ENCODE assay signal across 15 mouse cellular contexts in genomic region chr2:93941670-93942069, GRCm38 (mm10). TPM values are rescaled to one million over a fixed set of nuclear protein-coding genes. Genes with fewer than 3 reads are reported as not detected.
A peak's percentile ranks its signal among the peaks of the same experiment; 100 is the strongest.
DNase-seq lines count a peak whose midpoint lies in the region; ATAC-seq lines count a peak whose summit lies in the region.
"Had no signal": no experiment of that assay in that cellular context is flagged by ENCODE, and none has a peak within 500 bp of the region (broad histone marks: within the 10 kb centered on the region; RNA-seq: fewer than 3 reads in every experiment).

No protein-coding gene starts in this region.

- no peaks in the 10 kb centered on the region for H3K36me3 ChIP-seq in stomach, embryonic 14.5 days (ENCODE audit: control insufficient read depth, insufficient read depth, low read length)
- H3K36me3 ChIP-seq: hindbrain, embryonic 15.5 days; stomach, embryonic 15.5 days had no signal

- H3K9me3 ChIP-seq in stomach, embryonic 14.5 days (ENCODE audit: control insufficient read depth, low read depth, low read length) = 0 out of 2 replicates have a peak, but pooled peaks cover 4% of the 10 kb centered on the region
- H3K9me3 ChIP-seq: hindbrain, embryonic 15.5 days; stomach, embryonic 15.5 days had no signal

- no peak overlapping the region for H3K4me2 ChIP-seq in stomach, embryonic 14.5 days (replicated peaks; ENCODE audit: low read depth, low read length)
- H3K4me2 ChIP-seq: hindbrain, embryonic 15.5 days; stomach, embryonic 15.5 days had no signal

- DNase-seq in layer of hippocampus, adult 9-11 months = peak; percentile 63
- no peak for DNase-seq in layer of hippocampus, postnatal 36 days
- DNase-seq in heart, adult 8-10 months (ENCODE audit: low spot score) = peak; percentile 44
- no peak for DNase-seq in yolk sac, embryonic 10.5 days (ENCODE audit: low spot score)
- DNase-seq in thymus, postnatal 25 days = no peak
- DNase-seq: adrenal gland, postnatal 14 days; cerebellum, adult 8-10 months had no signal

- peak; percentile 78 to 80 for ATAC-seq in hematopoietic stem cell, adult 5-6 weeks (replicated peaks in 1 of 2; ENCODE audit: insufficient read depth in 1 of 2, low FRiP score in 2 of 2, low TSS enrichment in 1 of 2, low read depth in 1 of 2, poor library complexity in 2 of 2, severe bottlenecking in 2 of 2)
- no peak for ATAC-seq in stomach, embryonic 14.5 days (ENCODE audit: insufficient number of reproducible peaks, insufficient read depth, low FRiP score, low read depth)

- H3K4me1 ChIP-seq in stomach, embryonic 14.5 days (ENCODE audit: control insufficient read depth, insufficient read depth, low read length) = peaks cover 7% of the 10 kb centered on the region; the same call in 1 of the 2 replicates
- H3K4me1 ChIP-seq: hindbrain, embryonic 15.5 days had no signal

- H3K4me3 ChIP-seq in stomach, embryonic 14.5 days (ENCODE audit: low read depth, low read length) = no peak overlapping the region
- H3K4me3 ChIP-seq: hindbrain, embryonic 15.5 days; stomach, embryonic 15.5 days had no signal

- peak overlapping the region; percentile 15; the same call in 1 of the 2 replicates for H3K27ac ChIP-seq in stomach, embryonic 14.5 days (ENCODE audit: low read length)
- H3K27ac ChIP-seq: hindbrain, embryonic 15.5 days; liver, embryonic 14.5 days; stomach, embryonic 15.5 days had no signal

- 63% methylated on average over 11 of the region's 11 CpGs for WGBS in stomach, embryonic 14.5 days

- no peaks in the 10 kb centered on the region for H3K27me3 ChIP-seq in stomach, embryonic 14.5 days (ENCODE audit: control insufficient read depth, insufficient read depth, low read length)
- H3K27me3 ChIP-seq: hindbrain, embryonic 15.5 days; stomach, embryonic 15.5 days had no signal

- H3K9ac ChIP-seq in stomach, embryonic 14.5 days (replicated peaks; ENCODE audit: low read depth, low read length) = no peak overlapping the region
- H3K9ac ChIP-seq: hindbrain, embryonic 15.5 days; liver, embryonic 14.5 days; stomach, embryonic 15.5 days had no signal

RNA-seq across cellular contexts. Expression of gene Gm13889, which starts 15.3 kb away (rescaled TPM):
- total RNA-seq in layer of hippocampus, postnatal 36 days (2021) = 10 to 100 TPM; 52.1 to 59.2 TPM
- 10 to 100 TPM in 1 of 4 experiments, 1 to 10 TPM in 3; 6.9 to 10.7 (median 8.7) TPM for total RNA-seq in heart, adult 8-10 months (2022)
- not detected in 2 replicates for total RNA-seq in hematopoietic stem cell, adult 5-6 weeks (2017)
- 26.1 and 26.8 TPM in 2 replicates for polyA plus RNA-seq in stomach, embryonic 14.5 days (2014; fragmentation: Nextera tagmentation; extraction: Ambion mirVana)
- total RNA-seq: MEL had no signal

RNA-seq across cellular contexts. Expression of gene Gm27027, which starts 54.5 kb away (rescaled TPM):
- total RNA-seq in layer of hippocampus, postnatal 36 days (2021) = not detected
- not detected for total RNA-seq in heart, adult 8-10 months (2022)
- not detected in 2 replicates for total RNA-seq in hematopoietic stem cell, adult 5-6 weeks (2017)
- not detected in 2 replicates for polyA plus RNA-seq in stomach, embryonic 14.5 days (2014; fragmentation: Nextera tagmentation; extraction: Ambion mirVana)
- total RNA-seq: adrenal gland, postnatal 14 days; layer of hippocampus, postnatal 25 days; MEL; midbrain, postnatal 0 days had no signal
- polyA plus RNA-seq: hindbrain, embryonic 15.5 days; liver, embryonic 14.5 days; midbrain, postnatal 0 days; stomach, embryonic 15.5 days had no signal

Comparison
In these comparisons a context has a peak if more than half of its experiments do, and no peak if none do; other contexts are left out.
1. DNase-seq: peak in layer of hippocampus, adult 9-11 months (single experiment) and heart, adult 8-10 months (single experiment); none in layer of hippocampus, postnatal 36 days (0 of 2), yolk sac, embryonic 10.5 days (single experiment) and thymus, postnatal 25 days (single experiment).
2. RNA of gene Gm13889, which starts 15.3 kb away (total RNA-seq): 52.1 to 59.2 TPM in layer of hippocampus, postnatal 36 days; 6.9 to 10.7 TPM in heart, adult 8-10 months and not detected in hematopoietic stem cell, adult 5-6 weeks; every median in the first group is over 4 times any median in the second.